Mouse (Mus musculus) limb, embryonic 12.5 days (tissue): ENCODE measurements around the gene Rpf1. TPM values are rescaled to one million over a fixed set of nuclear protein-coding genes. Genes with fewer than 3 reads are reported as not detected.

Source experiments
- ATAC-seq: fragments of 200-750 bp; cut with Nextera tagmentation; 2 replicates; pipeline ENCODE4 v1.8.0; 2017; ENCODE audit warnings: low read depth, moderate TSS enrichment; ENCODE audit not compliant: insufficient number of reproducible peaks, insufficient read depth, low FRiP score, low TSS enrichment
- H3K27ac ChIP-seq: fragments of 300-500 bp; sonication (generic); 2 replicates; pipeline ENCODE4 v1.5.1; 2016; ENCODE audit warnings: mild to moderate bottlenecking, moderate library complexity
- H3K27me3 ChIP-seq: fragments of 300-500 bp; sonication (generic); 2 replicates; pipeline ENCODE4 v1.6.1; 2016; ENCODE audit warnings: mild to moderate bottlenecking, moderate library complexity
- H3K36me3 ChIP-seq: fragments of 300-500 bp; sonication (generic); 2 replicates; pipeline ENCODE4 v1.6.1; 2016; ENCODE audit warnings: mild to moderate bottlenecking, moderate library complexity
- H3K4me1 ChIP-seq: fragments of 300-500 bp; sonication (generic); replicated peaks from 2 replicates; pipeline ENCODE4 v1.6.1; 2016
- H3K4me2 ChIP-seq: fragments of 300-500 bp; sonication (generic); 2 replicates; pipeline ENCODE4 v1.6.1; 2016; ENCODE audit warnings: mild to moderate bottlenecking, moderate library complexity
- H3K4me3 ChIP-seq: fragments of 300-500 bp; sonication (generic); replicated peaks from 2 replicates; pipeline ENCODE4 v1.5.1; 2016; ENCODE audit warnings: mild to moderate bottlenecking
- H3K9ac ChIP-seq: fragments of 300-500 bp; sonication (generic); replicated peaks from 2 replicates; pipeline ENCODE4 v1.6.1; 2016; ENCODE audit warnings: mild to moderate bottlenecking, moderate library complexity
- H3K9me3 ChIP-seq: fragments of 300-500 bp; sonication (generic); 2 replicates; pipeline ENCODE4 v1.6.1; 2016; ENCODE audit warnings: mild to moderate bottlenecking, moderate library complexity
- WGBS: fragments of 180-500 bp; shearing (Covaris S2); methylation state at CpG from one replicate; pipeline ENCODE4 v1.1.7; 2016; 5-methylcytosine and 5-hydroxymethylcytosine counted together
- polyA plus RNA-seq: library from polyadenylated mRNA; unstranded; fragments of >200 nt; fragmentation: Nextera tagmentation; extraction: Ambion mirVana; gene quantifications from 2 replicates; pipeline ENCODE4 v1.2.1, GENCODE M21; 2016

Gene Rpf1
- polyA plus RNA-seq, result 62.9 and 66.1 TPM in 2 replicates

- Histone ChIP-seq H3K4me3 (peak within 1 kb of the TSS; percentile 76), H3K27me3 (no peaks in the 10 kb centered on the region), H3K4me2 (peak within 1 kb of the TSS; percentile 63), H3K4me1 (0 out of 2 replicates have a peak, but pooled peaks cover 6% of the 10 kb centered on the region), H3K27ac (peak within 1 kb of the TSS; percentile 97), H3K36me3 (peaks cover 23% of the 10 kb centered on the region), H3K9ac (peak within 1 kb of the TSS; percentile 79), H3K9me3 (no peaks in the 10 kb centered on the region)
- WGBS, result under 1% methylated on average over 75 of the region's 82 CpGs
- ATAC-seq, result peak; percentile 92
Measured at GRCm38 (mm10) chr3:146520798-146521651, at the start of gene Rpf1. Gene Rpf1 (minus strand): TSS chr3:146521429.

GRCm38 (mm10) chr3:146570939-146571338, 49.7 kb upstream of the Rpf1 start:
- H3K36me3 ChIP-seq, result no peaks in the 10 kb centered on the region
- WGBS, result 91% methylated on average over 6 of the region's 6 CpGs
- ATAC-seq, result no peak
- H3K4me2 ChIP-seq, result no peak overlapping the region
- H3K27ac ChIP-seq, result no peak overlapping the region
- H3K9me3 ChIP-seq, result no peaks in the 10 kb centered on the region
- H3K27me3 ChIP-seq, result no peaks in the 10 kb centered on the region
- H3K4me1 ChIP-seq, result no peaks in the 10 kb centered on the region
- no peak overlapping the region for H3K9ac ChIP-seq
- H3K4me3 ChIP-seq, result no peak overlapping the region

GRCm38 (mm10) chr3:146570148-146570782, 49.0 kb upstream of the Rpf1 start, which contains the start of gene Uox:
Gene Uox (plus strand): TSS chr3:146570426.
- H3K4me1 ChIP-seq, result no peaks in the 10 kb centered on the region
- H3K9ac ChIP-seq, result no peak within 1 kb of the TSS
- WGBS, result 89% methylated on average over 10 of the region's 10 CpGs
- no peak within 1 kb of the TSS for H3K4me2 ChIP-seq
- H3K9me3 ChIP-seq, result no peaks in the 10 kb centered on the region
- H3K27ac ChIP-seq, result no peak within 1 kb of the TSS
- ATAC-seq, result no peak
- no peaks in the 10 kb centered on the region for H3K27me3 ChIP-seq
- no peaks in the 10 kb centered on the region for H3K36me3 ChIP-seq
- H3K4me3 ChIP-seq, result no peak within 1 kb of the TSS

- 0 out of 2 replicates have a peak, but pooled peaks cover under 1% of the 10 kb centered on the region for H3K4me1 ChIP-seq
- no peak for ATAC-seq
- 77% methylated on average over 3 of the region's 3 CpGs for WGBS
Measured at GRCm38 (mm10) chr3:146569594-146569993, 48.4 kb upstream of the Rpf1 start.

GRCm38 (mm10) chr3:146567884-146568530, 46.8 kb upstream of the Rpf1 start:
- H3K36me3 ChIP-seq, result no peaks in the 10 kb centered on the region
- no peak for ATAC-seq
- no peaks in the 10 kb centered on the region for H3K27me3 ChIP-seq
- 69% methylated on average over 9 of the region's 9 CpGs for WGBS
- no peak overlapping the region for H3K4me3 ChIP-seq
- H3K4me1 ChIP-seq, result 0 out of 2 replicates have a peak, but pooled peaks cover 3% of the 10 kb centered on the region
- no peaks in the 10 kb centered on the region for H3K9me3 ChIP-seq
- H3K27ac ChIP-seq, result no peak overlapping the region
- H3K9ac ChIP-seq, result no peak overlapping the region
- no peak overlapping the region for H3K4me2 ChIP-seq

More at GRCm38 (mm10) chr3:146569594-146569993, 48.4 kb upstream of the Rpf1 start:
- H3K9me3 ChIP-seq, result no peaks in the 10 kb centered on the region
- H3K36me3 ChIP-seq, result no peaks in the 10 kb centered on the region
- H3K4me2 ChIP-seq, result no peak overlapping the region
- no peak overlapping the region for H3K9ac ChIP-seq
- no peak overlapping the region for H3K4me3 ChIP-seq
- no peak overlapping the region for H3K27ac ChIP-seq
- no peaks in the 10 kb centered on the region for H3K27me3 ChIP-seq

GRCm38 (mm10) chr3:146567366-146567765, 46.1 kb upstream of the Rpf1 start:
- WGBS, result 72% methylated on average over 7 of the region's 7 CpGs
- Histone ChIP-seq H3K27ac (no peak overlapping the region), H3K9me3 (no peaks in the 10 kb centered on the region)

GRCm38 (mm10) chr3:146565065-146565411, 43.8 kb upstream of the Rpf1 start:
- no peaks in the 10 kb centered on the region for H3K9me3 ChIP-seq
- H3K4me1 ChIP-seq, result 0 out of 2 replicates have a peak, but pooled peaks cover 3% of the 10 kb centered on the region
- H3K36me3 ChIP-seq, result no peaks in the 10 kb centered on the region
- H3K27me3 ChIP-seq, result no peaks in the 10 kb centered on the region
- H3K9ac ChIP-seq, result no peak overlapping the region
- no peak overlapping the region for H3K4me3 ChIP-seq
- 92% methylated on average over 1 of the region's 1 CpGs for WGBS
- no peak for ATAC-seq
- H3K4me2 ChIP-seq, result no peak overlapping the region
- H3K27ac ChIP-seq, result no peak overlapping the region

More at GRCm38 (mm10) chr3:146567366-146567765, 46.1 kb upstream of the Rpf1 start:
- H3K27me3 ChIP-seq, result no peaks in the 10 kb centered on the region
- no peak overlapping the region for H3K4me2 ChIP-seq
- no peak overlapping the region for H3K4me3 ChIP-seq
- no peaks in the 10 kb centered on the region for H3K36me3 ChIP-seq
- H3K4me1 ChIP-seq, result 0 out of 2 replicates have a peak, but pooled peaks cover 3% of the 10 kb centered on the region
- no peak for ATAC-seq
- H3K9ac ChIP-seq, result no peak overlapping the region

- WGBS, result 41% methylated on average over 14 of the region's 14 CpGs
- H3K4me2 ChIP-seq, result no peak overlapping the region
Measured at GRCm38 (mm10) chr3:146564268-146565064, 43.2 kb upstream of the Rpf1 start.

GRCm38 (mm10) chr3:146562936-146563335, 41.7 kb upstream of the Rpf1 start:
- H3K4me1 ChIP-seq, result 0 out of 2 replicates have a peak, but pooled peaks cover 3% of the 10 kb centered on the region
- H3K27ac ChIP-seq, result no peak overlapping the region
- no peaks in the 10 kb centered on the region for H3K36me3 ChIP-seq
- no peaks in the 10 kb centered on the region for H3K27me3 ChIP-seq
- H3K9me3 ChIP-seq, result no peaks in the 10 kb centered on the region
- WGBS, result 91% methylated on average over 7 of the region's 7 CpGs
- no peak for ATAC-seq
- H3K4me3 ChIP-seq, result no peak overlapping the region
- H3K4me2 ChIP-seq, result no peak overlapping the region
- no peak overlapping the region for H3K9ac ChIP-seq

More at GRCm38 (mm10) chr3:146564268-146565064, 43.2 kb upstream of the Rpf1 start:
- H3K36me3 ChIP-seq, result no peaks in the 10 kb centered on the region
- no peaks in the 10 kb centered on the region for H3K9me3 ChIP-seq
- no peak overlapping the region for H3K4me3 ChIP-seq
- H3K4me1 ChIP-seq, result 0 out of 2 replicates have a peak, but pooled peaks cover 3% of the 10 kb centered on the region
- no peak for ATAC-seq
- no peak overlapping the region for H3K27ac ChIP-seq
- H3K9ac ChIP-seq, result no peak overlapping the region
- no peaks in the 10 kb centered on the region for H3K27me3 ChIP-seq

GRCm38 (mm10) chr3:146557507-146557906, 36.3 kb upstream of the Rpf1 start:
- no peak overlapping the region for H3K27ac ChIP-seq
- H3K4me2 ChIP-seq, result no peak overlapping the region
- no peak overlapping the region for H3K4me3 ChIP-seq
- H3K9me3 ChIP-seq, result no peaks in the 10 kb centered on the region
- no peak overlapping the region for H3K9ac ChIP-seq
- H3K36me3 ChIP-seq, result no peaks in the 10 kb centered on the region
- ATAC-seq, result no peak
- H3K27me3 ChIP-seq, result no peaks in the 10 kb centered on the region
- WGBS, result 90% methylated on average over 6 of the region's 6 CpGs
- H3K4me1 ChIP-seq, result no peaks in the 10 kb centered on the region
